Comparison of ENCODE assay signal across 8 mouse cellular contexts in genomic region chr19:46348761-46349458, GRCm38 (mm10). TPM values are rescaled to one million over a fixed set of nuclear protein-coding genes. Genes with fewer than 3 reads are reported as not detected.
DNase-seq lines count a peak whose midpoint lies in the region; ATAC-seq and TF ChIP-seq lines count a peak whose summit lies in the region.

No protein-coding gene starts in this region.

- H3K36me3 ChIP-seq in E14TG2a.4 (ENCODE audit: insufficient read depth, low read length): no peaks in the 10 kb centered on the region
- H3K36me3 ChIP-seq in forebrain, embryonic 11.5 days (ENCODE audit: control insufficient read depth, insufficient read depth, low read length): no peaks in the 10 kb centered on the region
- no peaks in the 10 kb centered on the region for H3K36me3 ChIP-seq in heart, embryonic 14.5 days (ENCODE audit: control insufficient read depth, insufficient read depth, low read length)
- H3K36me3 ChIP-seq in kidney, postnatal 0 days (ENCODE audit: insufficient read depth, low read length): no peaks in the 10 kb centered on the region
- no peaks in the 10 kb centered on the region for H3K36me3 ChIP-seq in liver, embryonic 11.5 days (ENCODE audit: control insufficient read depth, insufficient read depth, low read length)
- H3K36me3 ChIP-seq in stomach, embryonic 14.5 days (ENCODE audit: control insufficient read depth, insufficient read depth, low read length): no peaks in the 10 kb centered on the region

- peak overlapping the region; percentile 55 for H3K27ac ChIP-seq in bone marrow macrophage, adult 2 months (ENCODE audit: insufficient read depth, low read depth, low read length)
- no peak overlapping the region for H3K27ac ChIP-seq in forebrain, embryonic 11.5 days (ENCODE audit: low read depth, low read length)
- peak overlapping the region; percentile 23 to 67; a peak in 2 of 4 replicates for H3K27ac ChIP-seq in heart, embryonic 14.5 days (replicated peaks in 1 of 2; ENCODE audit: control insufficient read depth in 1 of 2, insufficient read depth in 1 of 2, low read depth in 2 of 2, low read length in 2 of 2)
- H3K27ac ChIP-seq in kidney, postnatal 0 days: peak overlapping the region; percentile 85
- no peak overlapping the region; the same call in 1 of the 2 replicates for H3K27ac ChIP-seq in liver, embryonic 11.5 days (ENCODE audit: low read depth, low read length)
- peak overlapping the region; percentile 82 for H3K27ac ChIP-seq in stomach, embryonic 14.5 days (ENCODE audit: low read length)

- peak overlapping the region; percentile 93 for H3K4me2 ChIP-seq in forebrain, embryonic 11.5 days (ENCODE audit: low read depth, low read length, severe bottlenecking)
- peak overlapping the region; percentile 98 for H3K4me2 ChIP-seq in heart, embryonic 14.5 days (ENCODE audit: low read length)
- H3K4me2 ChIP-seq in kidney, postnatal 0 days (ENCODE audit: low read length): peak overlapping the region; percentile 87
- H3K4me2 ChIP-seq in liver, embryonic 11.5 days: peak overlapping the region; percentile 85
- peak overlapping the region; percentile 67 for H3K4me2 ChIP-seq in stomach, embryonic 14.5 days (replicated peaks; ENCODE audit: low read depth, low read length)

- peaks cover 29% of the 10 kb centered on the region for H3K4me1 ChIP-seq in E14TG2a.4 (replicated peaks; ENCODE audit: low read depth, low read length)
- H3K4me1 ChIP-seq in bone marrow macrophage, adult 2 months (ENCODE audit: control insufficient read depth, insufficient read depth, low read length): peaks cover 34% of the 10 kb centered on the region
- peaks cover 4% of the 10 kb centered on the region; the same call in 1 of the 2 replicates for H3K4me1 ChIP-seq in forebrain, embryonic 11.5 days (replicated peaks; ENCODE audit: control insufficient read depth, insufficient read depth, low read length)
- H3K4me1 ChIP-seq in heart, embryonic 14.5 days (ENCODE audit: control insufficient read depth in 2 of 2, insufficient read depth in 2 of 2, low read length in 2 of 2): peaks cover 2 to 3% of the 10 kb centered on the region in 2 experiments; a peak in 1 of 4 replicates
- peaks cover 9% of the 10 kb centered on the region; the same call in 1 of the 2 replicates for H3K4me1 ChIP-seq in kidney, postnatal 0 days (replicated peaks; ENCODE audit: insufficient read depth, low read length)
- peaks cover 13% of the 10 kb centered on the region; the same call in 1 of the 2 replicates for H3K4me1 ChIP-seq in liver, embryonic 11.5 days (replicated peaks; ENCODE audit: control insufficient read depth, insufficient read depth, low read length)
- H3K4me1 ChIP-seq in stomach, embryonic 14.5 days (ENCODE audit: control insufficient read depth, insufficient read depth, low read length): 0 out of 2 replicates have a peak, but pooled peaks cover 10% of the 10 kb centered on the region

- H3K27me3 ChIP-seq in E14TG2a.4 (ENCODE audit: insufficient read depth, low read length): peaks cover 78% of the 10 kb centered on the region
- H3K27me3 ChIP-seq in forebrain, embryonic 11.5 days (ENCODE audit: control insufficient read depth, insufficient read depth, low read length): peaks cover 13% of the 10 kb centered on the region
- H3K27me3 ChIP-seq in heart, embryonic 14.5 days (ENCODE audit: control insufficient read depth, insufficient read depth, low read length): peaks cover 22% of the 10 kb centered on the region
- H3K27me3 ChIP-seq in kidney, postnatal 0 days (ENCODE audit: insufficient read depth, low read length): no peaks in the 10 kb centered on the region
- H3K27me3 ChIP-seq in liver, embryonic 11.5 days (replicated peaks; ENCODE audit: control insufficient read depth, insufficient read depth, low read length): 0 out of 2 replicates have a peak, but pooled peaks cover 5% of the 10 kb centered on the region
- H3K27me3 ChIP-seq in stomach, embryonic 14.5 days (ENCODE audit: control insufficient read depth, insufficient read depth, low read length): no peaks in the 10 kb centered on the region

- peak; percentile 86 for DNase-seq in forebrain, embryonic 11.5 days (ENCODE audit: low spot score)
- DNase-seq in kidney, postnatal 0 days (ENCODE audit: low spot score): peak; percentile 83
- DNase-seq in liver, embryonic 11.5 days (ENCODE audit: low spot score): peak; percentile 78

- ATAC-seq in forebrain, embryonic 11.5 days (replicated peaks; ENCODE audit: low FRiP score): peak; percentile 87
- ATAC-seq in heart, embryonic 14.5 days (ENCODE audit: insufficient number of reproducible peaks, insufficient read depth, low FRiP score, low read depth): peak; percentile 43; the same call in 1 of the 2 replicates
- ATAC-seq in kidney, postnatal 0 days (replicated peaks; ENCODE audit: low FRiP score, low read depth): peak; percentile 81
- ATAC-seq in liver, embryonic 11.5 days (replicated peaks; ENCODE audit: low FRiP score): peak; percentile 58
- peak; percentile 54 for ATAC-seq in monocyte, adult 5-6 weeks (replicated peaks; ENCODE audit: insufficient number of reproducible peaks, low FRiP score, low TSS enrichment, poor library complexity, severe bottlenecking)
- ATAC-seq in stomach, embryonic 14.5 days (ENCODE audit: insufficient number of reproducible peaks, insufficient read depth, low FRiP score, low read depth): peak; percentile 82

- WGBS in forebrain, embryonic 11.5 days: under 1% methylated on average over 78 of the region's 78 CpGs
- WGBS in heart, embryonic 14.5 days: under 1% methylated on average over 78 of the region's 78 CpGs
- under 1% methylated on average over 67 of the region's 78 CpGs for WGBS in kidney, postnatal 0 days
- WGBS in liver, embryonic 11.5 days: under 1% methylated on average over 73 of the region's 78 CpGs
- under 1% methylated on average over 78 of the region's 78 CpGs for WGBS in stomach, embryonic 14.5 days

- no peak for TF ChIP-seq CTCF in E14TG2a.4 (conservative IDR thresholded peaks at IDR 0.05; ENCODE audit: low read length)
- TF ChIP-seq CTCF in bone marrow macrophage, adult 2 months (IDR thresholded peaks at IDR 0.05; ENCODE audit: low read depth, low read length): no peak
- no peak for TF ChIP-seq CTCF in kidney, postnatal 0 days (IDR thresholded peaks at IDR 0.05; ENCODE audit: low read depth)

- no peaks in the 10 kb centered on the region for H3K9me3 ChIP-seq in E14TG2a.4 (ENCODE audit: low read length)
- H3K9me3 ChIP-seq in forebrain, embryonic 11.5 days (ENCODE audit: control insufficient read depth, low read length): no peaks in the 10 kb centered on the region
- H3K9me3 ChIP-seq in heart, embryonic 14.5 days (ENCODE audit: control insufficient read depth, low read length): no peaks in the 10 kb centered on the region
- H3K9me3 ChIP-seq in kidney, postnatal 0 days (replicated peaks; ENCODE audit: low read length): no peaks in the 10 kb centered on the region
- H3K9me3 ChIP-seq in liver, embryonic 11.5 days (ENCODE audit: control insufficient read depth, low read length): no peaks in the 10 kb centered on the region
- no peaks in the 10 kb centered on the region for H3K9me3 ChIP-seq in stomach, embryonic 14.5 days (ENCODE audit: control insufficient read depth, low read depth, low read length)

- peak overlapping the region; percentile 81 for H3K9ac ChIP-seq in forebrain, embryonic 11.5 days (ENCODE audit: low read length)
- H3K9ac ChIP-seq in heart, embryonic 14.5 days (ENCODE audit: low read length): peak overlapping the region; percentile 83
- H3K9ac ChIP-seq in kidney, postnatal 0 days (ENCODE audit: low read depth, low read length): peak overlapping the region; percentile 80
- H3K9ac ChIP-seq in liver, embryonic 11.5 days (ENCODE audit: low read depth, low read length): peak overlapping the region; percentile 74
- H3K9ac ChIP-seq in stomach, embryonic 14.5 days (replicated peaks; ENCODE audit: low read depth, low read length): peak overlapping the region; percentile 65

- peak overlapping the region; percentile 86 for H3K4me3 ChIP-seq in E14TG2a.4 (replicated peaks; ENCODE audit: low read length)
- H3K4me3 ChIP-seq in bone marrow macrophage, adult 2 months (ENCODE audit: insufficient read depth, low read length): peak overlapping the region; percentile 82
- peak overlapping the region; percentile 58 for H3K4me3 ChIP-seq in forebrain, embryonic 11.5 days (ENCODE audit: low read depth, low read length)
- peak overlapping the region; percentile 68 to 73 for H3K4me3 ChIP-seq in heart, embryonic 14.5 days (ENCODE audit: control insufficient read depth in 1 of 2, insufficient read depth in 1 of 2, low read depth in 1 of 2, low read length in 2 of 2)
- H3K4me3 ChIP-seq in kidney, postnatal 0 days (replicated peaks; ENCODE audit: low read depth, low read length): peak overlapping the region; percentile 59
- peak overlapping the region; percentile 65 for H3K4me3 ChIP-seq in liver, embryonic 11.5 days (ENCODE audit: low read depth, low read length)
- peak overlapping the region; percentile 66 for H3K4me3 ChIP-seq in stomach, embryonic 14.5 days (ENCODE audit: low read depth, low read length)

- TF ChIP-seq POLR2A in bone marrow macrophage, adult 2 months (IDR thresholded peaks at IDR 0.05; ENCODE audit: borderline replicate concordance, low read depth, low read length): no peak

RNA-seq across cellular contexts. Expression of gene 2310034G01Rik, which starts 1.2 kb away (rescaled TPM):
- 0.67 TPM in 1 of 2 replicates, not detected in the other for polyA plus RNA-seq in bone marrow macrophage, adult 2 months (2012; ENCODE audit: insufficient read depth, insufficient read length, missing spikeins)
- 1.3 and 2.7 TPM in 2 replicates for polyA plus RNA-seq in forebrain, embryonic 11.5 days (2014; fragmentation: Nextera tagmentation; extraction: Ambion mirVana)
- polyA plus RNA-seq in heart, embryonic 14.5 days (2014; fragmentation: Nextera tagmentation; extraction: Ambion mirVana): 0.62 and 1.8 TPM in 2 replicates
- polyA plus RNA-seq in kidney, postnatal 0 days (2015; fragmentation: Nextera tagmentation; extraction: Ambion mirVana): 3.5 and 4.0 TPM in 2 replicates
- 0.87 and 1.5 TPM in 2 replicates for polyA plus RNA-seq in liver, embryonic 11.5 days (2014; fragmentation: Nextera tagmentation; extraction: Ambion mirVana)
- 1.5 TPM in 2 of 3 replicates, not detected in the other for total RNA-seq in monocyte, adult 5-6 weeks (2017)
- 1.6 and 2.1 TPM in 2 replicates for polyA plus RNA-seq in stomach, embryonic 14.5 days (2014; fragmentation: Nextera tagmentation; extraction: Ambion mirVana)

RNA-seq across cellular contexts. Expression of gene Mfsd13a, which starts 8.0 kb away (rescaled TPM):
- polyA plus RNA-seq in bone marrow macrophage, adult 2 months (2012; ENCODE audit: insufficient read depth, insufficient read length, missing spikeins): 23.2 and 25.5 TPM in 2 replicates
- polyA plus RNA-seq in forebrain, embryonic 11.5 days (2014; fragmentation: Nextera tagmentation; extraction: Ambion mirVana): 7.9 and 8.6 TPM in 2 replicates
- polyA plus RNA-seq in heart, embryonic 14.5 days (2014; fragmentation: Nextera tagmentation; extraction: Ambion mirVana): 4.4 and 6.4 TPM in 2 replicates
- polyA plus RNA-seq in kidney, postnatal 0 days (2015; fragmentation: Nextera tagmentation; extraction: Ambion mirVana): 12.0 and 14.0 TPM in 2 replicates
- 21.9 and 25.4 TPM in 2 replicates for polyA plus RNA-seq in liver, embryonic 11.5 days (2014; fragmentation: Nextera tagmentation; extraction: Ambion mirVana)
- total RNA-seq in monocyte, adult 5-6 weeks (2017): 0.57 to 2.9 TPM (median 0.75 TPM) in 3 replicates
- 10.8 and 11.4 TPM in 2 replicates for polyA plus RNA-seq in stomach, embryonic 14.5 days (2014; fragmentation: Nextera tagmentation; extraction: Ambion mirVana)

RNA-seq across cellular contexts. Expression of gene Cuedc2, which starts 10.4 kb away (rescaled TPM):
- 136 and 163 TPM in 2 replicates for polyA plus RNA-seq in bone marrow macrophage, adult 2 months (2012; ENCODE audit: insufficient read depth, insufficient read length, missing spikeins)
- polyA plus RNA-seq in forebrain, embryonic 11.5 days (2014; fragmentation: Nextera tagmentation; extraction: Ambion mirVana): 217 and 242 TPM in 2 replicates
- polyA plus RNA-seq in heart, embryonic 14.5 days (2014; fragmentation: Nextera tagmentation; extraction: Ambion mirVana): 125 and 128 TPM in 2 replicates
- polyA plus RNA-seq in kidney, postnatal 0 days (2015; fragmentation: Nextera tagmentation; extraction: Ambion mirVana): 167 and 173 TPM in 2 replicates
- 151 and 153 TPM in 2 replicates for polyA plus RNA-seq in liver, embryonic 11.5 days (2014; fragmentation: Nextera tagmentation; extraction: Ambion mirVana)
- total RNA-seq in monocyte, adult 5-6 weeks (2017): 43.0 to 58.3 TPM (median 56.0 TPM) in 3 replicates
- polyA plus RNA-seq in stomach, embryonic 14.5 days (2014; fragmentation: Nextera tagmentation; extraction: Ambion mirVana): 151 and 169 TPM in 2 replicates

RNA-seq across cellular contexts. Expression of gene Fbxl15, which starts 20.9 kb away (rescaled TPM):
- 6.9 and 8.9 TPM in 2 replicates for polyA plus RNA-seq in bone marrow macrophage, adult 2 months (2012; ENCODE audit: insufficient read depth, insufficient read length, missing spikeins)
- 22.5 and 25.8 TPM in 2 replicates for polyA plus RNA-seq in forebrain, embryonic 11.5 days (2014; fragmentation: Nextera tagmentation; extraction: Ambion mirVana)
- polyA plus RNA-seq in heart, embryonic 14.5 days (2014; fragmentation: Nextera tagmentation; extraction: Ambion mirVana): 10.4 and 11.8 TPM in 2 replicates
- 29.9 and 33.8 TPM in 2 replicates for polyA plus RNA-seq in kidney, postnatal 0 days (2015; fragmentation: Nextera tagmentation; extraction: Ambion mirVana)
- 15.7 and 16.4 TPM in 2 replicates for polyA plus RNA-seq in liver, embryonic 11.5 days (2014; fragmentation: Nextera tagmentation; extraction: Ambion mirVana)
- total RNA-seq in monocyte, adult 5-6 weeks (2017): 1.2 to 3.0 TPM (median 2.2 TPM) in 3 replicates
- polyA plus RNA-seq in stomach, embryonic 14.5 days (2014; fragmentation: Nextera tagmentation; extraction: Ambion mirVana): 13.7 and 16.1 TPM in 2 replicates

RNA-seq across cellular contexts. Expression of gene Psd, which starts 22.0 kb away (rescaled TPM):
- polyA plus RNA-seq in bone marrow macrophage, adult 2 months (2012; ENCODE audit: insufficient read depth, insufficient read length, missing spikeins): 0.71 TPM in 1 of 2 replicates, not detected in the other
- 10.7 and 11.3 TPM in 2 replicates for polyA plus RNA-seq in forebrain, embryonic 11.5 days (2014; fragmentation: Nextera tagmentation; extraction: Ambion mirVana)
- polyA plus RNA-seq in heart, embryonic 14.5 days (2014; fragmentation: Nextera tagmentation; extraction: Ambion mirVana): 6.0 and 7.4 TPM in 2 replicates
- 2.7 and 2.9 TPM in 2 replicates for polyA plus RNA-seq in kidney, postnatal 0 days (2015; fragmentation: Nextera tagmentation; extraction: Ambion mirVana)
- polyA plus RNA-seq in liver, embryonic 11.5 days (2014; fragmentation: Nextera tagmentation; extraction: Ambion mirVana): 11.9 and 12.4 TPM in 2 replicates
- total RNA-seq in monocyte, adult 5-6 weeks (2017): 0.76 TPM in 1 of 3 replicates, not detected in the others
- 41.9 and 44.3 TPM in 2 replicates for polyA plus RNA-seq in stomach, embryonic 14.5 days (2014; fragmentation: Nextera tagmentation; extraction: Ambion mirVana)

Comparison
In these comparisons a context has a peak if more than half of its experiments do, and no peak if none do; other contexts are left out.
1. H3K27ac ChIP-seq: peak in bone marrow macrophage, adult 2 months (single experiment), heart, embryonic 14.5 days (2 of 2), kidney, postnatal 0 days (single experiment) and stomach, embryonic 14.5 days (single experiment); none in forebrain, embryonic 11.5 days (single experiment) and liver, embryonic 11.5 days (single experiment).
2. Peak in every context shown above with its lines, with median percentiles within 50 percentile points of each other: H3K4me3 ChIP-seq, ATAC-seq, DNase-seq, H3K4me2 ChIP-seq and H3K9ac ChIP-seq.